8 mouse cellular contexts compared by ENCODE assay signal in genomic region chr2:13011472-13011871, GRCm38 (mm10). TPM values are rescaled to one million over a fixed set of nuclear protein-coding genes. Genes with fewer than 3 reads are reported as not detected.
A peak's percentile ranks its signal among the peaks of the same experiment; 100 is the strongest.
DNase-seq lines count a peak whose midpoint lies in the region; ATAC-seq and TF ChIP-seq lines count a peak whose summit lies in the region.

Gene C1ql3, minus strand, starts transcription at chr2:13011806.

- 0 out of 2 replicates have a peak, but pooled peaks cover 14% of the 10 kb centered on the region for H3K4me1 ChIP-seq in forebrain, postnatal 0 days (ENCODE audit: insufficient read depth)
- peaks cover 23% of the 10 kb centered on the region for H3K4me1 ChIP-seq in liver, embryonic 12.5 days

- peak within 1 kb of the TSS; percentile 40 for H3K9ac ChIP-seq in forebrain, postnatal 0 days
- no peak within 1 kb of the TSS for H3K9ac ChIP-seq in liver, embryonic 12.5 days

- DNase-seq in gastrocnemius, postnatal 10 days = peak; percentile 16
- DNase-seq in gastrocnemius, postnatal 25 days = no peak
- DNase-seq in ZHBTc4 (ENCODE audit: low read depth, low spot score) = peak; percentile 40
- DNase-seq in forebrain, postnatal 0 days = peak; percentile 72
- DNase-seq in layer of hippocampus, adult 11-12 months (ENCODE audit: low spot score) = peak; percentile 84
- DNase-seq in right cerebral cortex, adult 2 months (ENCODE audit: low spot score in 2 of 2) = peak; percentile 87 to 91

- H3K9me3 ChIP-seq in forebrain, postnatal 0 days (ENCODE audit: low read length) = no peaks in the 10 kb centered on the region
- H3K9me3 ChIP-seq in liver, embryonic 12.5 days (replicated peaks) = no peaks in the 10 kb centered on the region

- H3K27ac ChIP-seq in forebrain, postnatal 0 days (ENCODE audit: low read depth, low read length) = no peak within 1 kb of the TSS
- no peak within 1 kb of the TSS for H3K27ac ChIP-seq in liver, embryonic 12.5 days

- peaks cover 23% of the 10 kb centered on the region for H3K27me3 ChIP-seq in forebrain, postnatal 0 days (ENCODE audit: insufficient read depth, low read length)
- H3K27me3 ChIP-seq in liver, embryonic 12.5 days (replicated peaks) = peaks cover 59% of the 10 kb centered on the region

- H3K4me2 ChIP-seq in forebrain, postnatal 0 days (ENCODE audit: low read depth) = peak within 1 kb of the TSS; percentile 97
- H3K4me2 ChIP-seq in liver, embryonic 12.5 days = peak within 1 kb of the TSS; percentile 66

- ATAC-seq in forebrain, postnatal 0 days = peak; percentile 65
- no peak for ATAC-seq in liver, embryonic 12.5 days
- no peak for ATAC-seq in inflammation-experienced regulatory T-cells, adult 6 months

- no peaks in the 10 kb centered on the region for H3K36me3 ChIP-seq in forebrain, postnatal 0 days (ENCODE audit: insufficient read depth)
- H3K36me3 ChIP-seq in liver, embryonic 12.5 days = no peaks in the 10 kb centered on the region

- TF ChIP-seq CTCF in forebrain, postnatal 0 days (IDR thresholded peaks at IDR 0.05; ENCODE audit: low read depth) = no peak

- 2% methylated on average over 19 of the region's 19 CpGs for WGBS in forebrain, postnatal 0 days
- WGBS in liver, embryonic 12.5 days (ENCODE audit: insufficient replicate concordance) = 2% methylated on average over 19 of the region's 19 CpGs

- peak within 1 kb of the TSS; percentile 51 for H3K4me3 ChIP-seq in forebrain, postnatal 0 days (ENCODE audit: low read depth, low read length)
- peak within 1 kb of the TSS; percentile 47 for H3K4me3 ChIP-seq in liver, embryonic 12.5 days

RNA-seq across cellular contexts. Expression of gene C1ql3, which starts in this region (rescaled TPM):
- total RNA-seq in gastrocnemius, postnatal 10 days (2021) = 1 to 10 TPM; 2.4 to 3.0 TPM
- total RNA-seq in gastrocnemius, postnatal 25 days (2021) = under 1 TPM; 0.43 to 0.56 TPM
- 14.6 and 20.7 TPM in 2 replicates for total RNA-seq in forebrain, postnatal 0 days (2014; rRNA removed)
- polyA plus RNA-seq in forebrain, postnatal 0 days (2015; fragmentation: Nextera tagmentation; extraction: Ambion mirVana) = 2.1 and 3.5 TPM in 2 replicates
- polyA plus RNA-seq in liver, embryonic 12.5 days (2016; fragmentation: Nextera tagmentation; extraction: Ambion mirVana) = 0.10 and 0.12 TPM in 2 replicates
- not detected for polyA plus RNA-seq in inflammation-experienced regulatory T-cells, adult 6 months (2017; shearing (Covaris generic))
